Mouse (Mus musculus): ENCODE measurements around the gene Tbc1d4. TPM values are rescaled to one million over a fixed set of nuclear protein-coding genes. Genes with fewer than 3 reads are reported as not detected.

Gene Tbc1d4
- polyA plus RNA-seq, 1 experiment from 2014 or later: 20.5 TPM

DNA sequence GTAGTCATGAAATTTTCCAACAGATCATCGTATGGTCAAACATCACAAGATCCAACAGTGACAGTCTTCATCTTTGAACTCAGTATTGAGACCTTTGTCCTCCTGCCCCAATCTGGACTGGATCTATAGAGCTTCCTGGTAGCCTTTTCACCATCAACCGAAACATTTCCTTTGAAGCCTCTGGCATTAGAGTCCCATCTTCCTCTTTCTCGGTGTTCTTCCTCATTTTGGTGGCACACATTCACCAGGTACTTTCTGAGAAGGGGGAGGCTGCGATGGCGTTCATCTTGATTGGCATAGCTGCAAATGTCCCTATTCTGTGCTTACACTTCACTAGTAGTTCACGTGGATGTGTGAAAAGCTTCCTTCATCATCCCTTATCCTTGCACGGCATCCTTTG is 127.8 kb downstream of the Tbc1d4 start:
- ATAC-seq (ENCODE audit: insufficient number of reproducible peaks, insufficient read depth, low FRiP score, low read depth): no peak
- H3K27me3 ChIP-seq (ENCODE audit: control insufficient read depth, insufficient read depth, low read length): no peaks in the 10 kb centered on the region
- no peak overlapping the region for H3K4me3 ChIP-seq (ENCODE audit: control insufficient read depth in 1 of 2, insufficient read depth in 1 of 2, low read depth in 1 of 2, low read length in 2 of 2)
- H3K9ac ChIP-seq (ENCODE audit: low read length): no peak overlapping the region
- no peak overlapping the region for H3K27ac ChIP-seq (replicated peaks in 1 of 2; ENCODE audit: control insufficient read depth in 1 of 2, insufficient read depth in 1 of 2, low read depth in 2 of 2, low read length in 2 of 2)
- no peak overlapping the region for H3K4me2 ChIP-seq (ENCODE audit: low read length)
- peaks cover 9 to 23% of the 10 kb centered on the region in 2 experiments for H3K4me1 ChIP-seq (ENCODE audit: control insufficient read depth in 2 of 2, insufficient read depth in 2 of 2, low read length in 2 of 2)
- 86% methylated on average over 7 of the region's 7 CpGs for WGBS
- no peaks in the 10 kb centered on the region for H3K9me3 ChIP-seq (ENCODE audit: control insufficient read depth, low read length)
- peaks cover 35% of the 10 kb centered on the region for H3K36me3 ChIP-seq (ENCODE audit: control insufficient read depth, insufficient read depth, low read length)

DNA sequence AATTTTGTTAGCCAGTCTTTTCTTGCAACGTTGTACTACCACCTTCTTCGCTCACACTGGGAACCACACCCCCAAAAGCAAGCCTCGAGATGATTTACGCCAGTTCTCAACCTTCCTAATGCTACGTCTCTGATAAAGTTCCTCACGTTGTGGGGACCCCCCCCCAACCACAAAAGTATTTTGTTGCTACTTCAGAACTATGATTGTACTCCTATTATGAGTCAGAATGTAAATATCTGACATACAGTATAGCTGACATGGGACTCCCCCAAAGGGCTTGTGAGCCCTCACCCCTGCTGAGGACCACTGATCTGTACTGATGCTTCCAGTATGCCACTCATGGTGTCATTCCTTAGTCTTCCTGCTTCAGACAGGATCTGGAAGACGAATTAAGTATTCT is 128.4 kb downstream of the Tbc1d4 start:
- Histone ChIP-seq H3K4me1 (ENCODE audit: control insufficient read depth in 2 of 2, insufficient read depth in 2 of 2, low read length in 2 of 2) (peaks cover 9 to 23% of the 10 kb centered on the region in 2 experiments), H3K27ac (replicated peaks in 1 of 2; ENCODE audit: control insufficient read depth in 1 of 2, insufficient read depth in 1 of 2, low read depth in 2 of 2, low read length in 2 of 2) (no peak overlapping the region), H3K27me3 (ENCODE audit: control insufficient read depth, insufficient read depth, low read length) (no peaks in the 10 kb centered on the region), H3K4me2 (ENCODE audit: low read length) (no peak overlapping the region), H3K9me3 (ENCODE audit: control insufficient read depth, low read length) (no peaks in the 10 kb centered on the region), H3K36me3 (ENCODE audit: control insufficient read depth, insufficient read depth, low read length) (peaks cover 36% of the 10 kb centered on the region), H3K9ac (ENCODE audit: low read length) (no peak overlapping the region), H3K4me3 (ENCODE audit: control insufficient read depth in 1 of 2, insufficient read depth in 1 of 2, low read depth in 1 of 2, low read length in 2 of 2) (no peak overlapping the region)
- ATAC-seq (ENCODE audit: insufficient number of reproducible peaks, insufficient read depth, low FRiP score, low read depth): no peak
- WGBS: 89% methylated on average over 7 of the region's 7 CpGs

GRCm38 (mm10) chr14:101477827-101478220 is 131.2 kb downstream of the Tbc1d4 start:
- WGBS: 75% methylated on average over 5 of the region's 5 CpGs
- peaks cover 52% of the 10 kb centered on the region for H3K36me3 ChIP-seq (ENCODE audit: control insufficient read depth, insufficient read depth, low read length)

DNA sequence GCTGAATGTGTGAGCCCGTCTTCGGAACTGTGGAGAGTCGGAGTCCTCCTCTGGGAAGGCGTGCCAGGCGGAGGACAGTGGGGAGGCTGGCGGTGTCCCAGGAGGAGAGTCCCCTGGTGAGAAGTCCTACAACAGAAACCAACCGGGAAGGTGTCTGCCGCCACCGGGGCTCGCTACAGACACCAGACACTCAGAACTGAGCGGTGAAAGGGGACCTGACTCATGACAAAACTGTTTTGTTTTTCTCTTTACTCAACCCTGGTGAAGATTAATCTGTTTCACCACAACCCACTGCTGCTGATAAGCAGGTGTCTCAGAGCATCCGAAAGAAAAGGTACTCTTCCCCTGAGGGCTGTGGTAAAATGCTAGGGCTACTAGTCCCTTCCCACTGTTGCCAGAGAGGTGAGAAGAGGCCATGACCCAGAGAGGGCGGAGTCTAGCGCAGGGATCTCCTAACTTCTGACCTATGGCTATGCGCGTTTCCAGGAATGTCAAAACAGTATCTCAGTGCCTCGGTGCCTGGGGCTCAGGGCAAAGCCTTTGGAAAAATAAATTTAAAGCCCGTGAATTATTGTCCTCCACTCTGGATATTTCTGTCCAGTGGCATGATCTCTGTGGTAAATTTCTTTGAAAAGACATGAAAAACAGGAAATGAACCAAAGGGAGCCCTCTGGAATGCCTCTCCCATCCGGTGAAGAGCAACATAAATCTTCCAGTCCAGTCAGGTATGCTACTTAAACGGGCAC is 131.7 kb downstream of the Tbc1d4 start:
- 67% methylated on average over 20 of the region's 20 CpGs for WGBS
- Histone ChIP-seq H3K27me3 (ENCODE audit: control insufficient read depth, insufficient read depth, low read length) (no peaks in the 10 kb centered on the region), H3K36me3 (ENCODE audit: control insufficient read depth, insufficient read depth, low read length) (peaks cover 52% of the 10 kb centered on the region), H3K9me3 (ENCODE audit: control insufficient read depth, low read length) (no peaks in the 10 kb centered on the region), H3K9ac (ENCODE audit: low read length) (no peak overlapping the region), H3K4me2 (ENCODE audit: low read length) (no peak overlapping the region), H3K4me3 (ENCODE audit: control insufficient read depth in 1 of 2, insufficient read depth in 1 of 2, low read depth in 1 of 2, low read length in 2 of 2) (no peak overlapping the region), H3K4me1 (ENCODE audit: control insufficient read depth in 2 of 2, insufficient read depth in 2 of 2, low read length in 2 of 2) (peaks cover 2 to 4% of the 10 kb centered on the region in 2 experiments; a peak in 1 of 4 replicates), H3K27ac (replicated peaks in 1 of 2; ENCODE audit: control insufficient read depth in 1 of 2, insufficient read depth in 1 of 2, low read depth in 2 of 2, low read length in 2 of 2) (no peak overlapping the region)
- no peak for ATAC-seq (ENCODE audit: insufficient number of reproducible peaks, insufficient read depth, low FRiP score, low read depth)

More at GRCm38 (mm10) chr14:101477827-101478220, 131.2 kb downstream of the Tbc1d4 start:
- H3K27ac ChIP-seq (replicated peaks in 1 of 2; ENCODE audit: control insufficient read depth in 1 of 2, insufficient read depth in 1 of 2, low read depth in 2 of 2, low read length in 2 of 2): no peak overlapping the region
- no peak overlapping the region for H3K4me2 ChIP-seq (ENCODE audit: low read length)
- H3K4me1 ChIP-seq (ENCODE audit: control insufficient read depth in 2 of 2, insufficient read depth in 2 of 2, low read length in 2 of 2): peaks cover 4 to 9% of the 10 kb centered on the region in 2 experiments; a peak in 3 of 4 replicates
- H3K4me3 ChIP-seq (ENCODE audit: control insufficient read depth in 1 of 2, insufficient read depth in 1 of 2, low read depth in 1 of 2, low read length in 2 of 2): no peak overlapping the region
- H3K9me3 ChIP-seq (ENCODE audit: control insufficient read depth, low read length): no peaks in the 10 kb centered on the region
- no peak for ATAC-seq (ENCODE audit: insufficient number of reproducible peaks, insufficient read depth, low FRiP score, low read depth)
- no peak overlapping the region for H3K9ac ChIP-seq (ENCODE audit: low read length)
- no peaks in the 10 kb centered on the region for H3K27me3 ChIP-seq (ENCODE audit: control insufficient read depth, insufficient read depth, low read length)

DNA sequence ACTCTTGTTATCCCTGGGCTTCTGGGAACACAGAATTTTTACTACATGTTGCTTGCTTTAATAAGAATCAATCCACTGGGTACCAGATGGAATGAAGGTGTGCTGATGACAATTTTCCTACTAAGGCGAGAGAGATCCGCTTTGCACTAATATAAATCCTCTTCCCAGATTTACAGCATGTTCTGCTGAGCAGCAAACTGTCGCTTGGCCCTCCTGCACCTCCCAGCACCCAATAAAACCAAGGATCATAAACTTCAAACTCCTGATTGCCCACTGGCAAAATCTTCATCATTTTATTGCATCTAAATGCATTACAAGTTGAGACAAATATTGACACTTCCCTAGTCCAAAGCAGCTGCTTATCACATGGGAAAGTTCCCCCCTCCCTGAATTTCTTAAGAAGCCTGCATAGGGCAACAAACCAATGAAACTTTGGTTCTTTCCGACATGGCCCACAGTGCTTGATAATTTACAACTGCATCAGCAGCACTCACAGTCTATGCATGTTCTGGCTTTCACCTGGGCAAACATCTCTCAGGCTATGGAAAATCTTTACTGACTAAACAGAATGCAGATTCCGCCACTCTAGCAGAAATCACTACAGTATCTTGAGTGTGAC is 139.4 kb downstream of the Tbc1d4 start:
- H3K9ac ChIP-seq (ENCODE audit: low read length): no peak overlapping the region
- H3K4me3 ChIP-seq (ENCODE audit: control insufficient read depth in 1 of 2, insufficient read depth in 1 of 2, low read depth in 1 of 2, low read length in 2 of 2): no peak overlapping the region
- no peak overlapping the region for H3K4me2 ChIP-seq (ENCODE audit: low read length)
- WGBS: 87% methylated on average over 5 of the region's 5 CpGs
- H3K9me3 ChIP-seq (ENCODE audit: control insufficient read depth, low read length): no peaks in the 10 kb centered on the region
- no peak for ATAC-seq (ENCODE audit: insufficient number of reproducible peaks, insufficient read depth, low FRiP score, low read depth)
- peaks cover 34% of the 10 kb centered on the region for H3K36me3 ChIP-seq (ENCODE audit: control insufficient read depth, insufficient read depth, low read length)
- no peaks in the 10 kb centered on the region for H3K27me3 ChIP-seq (ENCODE audit: control insufficient read depth, insufficient read depth, low read length)
- H3K4me1 ChIP-seq (ENCODE audit: control insufficient read depth in 2 of 2, insufficient read depth in 2 of 2, low read length in 2 of 2): no peaks in the 10 kb centered on the region
- no peak overlapping the region for H3K27ac ChIP-seq (replicated peaks in 1 of 2; ENCODE audit: control insufficient read depth in 1 of 2, insufficient read depth in 1 of 2, low read depth in 2 of 2, low read length in 2 of 2)

- WGBS: 84% methylated on average over 4 of the region's 4 CpGs
- Histone ChIP-seq H3K27me3 (ENCODE audit: control insufficient read depth, insufficient read depth, low read length) (no peaks in the 10 kb centered on the region), H3K4me1 (ENCODE audit: control insufficient read depth in 2 of 2, insufficient read depth in 2 of 2, low read length in 2 of 2) (no peaks in the 10 kb centered on the region), H3K27ac (replicated peaks in 1 of 2; ENCODE audit: control insufficient read depth in 1 of 2, insufficient read depth in 1 of 2, low read depth in 2 of 2, low read length in 2 of 2) (no peak overlapping the region), H3K4me2 (ENCODE audit: low read length) (no peak overlapping the region), H3K36me3 (ENCODE audit: control insufficient read depth, insufficient read depth, low read length) (peaks cover 29% of the 10 kb centered on the region), H3K9me3 (ENCODE audit: control insufficient read depth, low read length) (no peaks in the 10 kb centered on the region), H3K4me3 (ENCODE audit: control insufficient read depth in 1 of 2, insufficient read depth in 1 of 2, low read depth in 1 of 2, low read length in 2 of 2) (no peak overlapping the region), H3K9ac (ENCODE audit: low read length) (no peak overlapping the region)
- ATAC-seq (ENCODE audit: insufficient number of reproducible peaks, insufficient read depth, low FRiP score, low read depth): no peak
These were observed 140.8 kb downstream of the Tbc1d4 start for GRCm38 (mm10) chr14:101468143-101468542.

DNA sequence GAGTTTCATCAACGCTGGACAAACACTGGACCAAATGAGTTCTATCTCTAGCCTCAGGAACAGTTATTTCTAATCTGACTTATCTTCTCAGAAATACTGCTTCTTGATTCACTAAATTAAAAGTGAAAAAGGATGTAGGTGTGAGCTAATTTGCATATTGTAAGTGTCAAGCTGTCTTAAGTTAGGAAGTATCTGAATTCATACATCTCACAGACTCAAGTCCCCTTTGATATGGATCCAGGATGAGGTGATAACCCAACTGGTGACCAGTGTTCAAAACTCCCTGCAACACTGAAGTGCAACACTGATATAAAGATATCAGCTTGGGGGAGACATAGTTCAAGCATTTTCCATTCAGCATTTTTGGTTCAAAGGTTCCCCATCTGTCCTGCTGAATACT is 141.5 kb downstream of the Tbc1d4 start:
- Histone ChIP-seq H3K9me3 (ENCODE audit: control insufficient read depth, low read length) (no peaks in the 10 kb centered on the region), H3K27ac (replicated peaks in 1 of 2; ENCODE audit: control insufficient read depth in 1 of 2, insufficient read depth in 1 of 2, low read depth in 2 of 2, low read length in 2 of 2) (no peak overlapping the region), H3K4me1 (ENCODE audit: control insufficient read depth in 2 of 2, insufficient read depth in 2 of 2, low read length in 2 of 2) (no peaks in the 10 kb centered on the region), H3K36me3 (ENCODE audit: control insufficient read depth, insufficient read depth, low read length) (peaks cover 35% of the 10 kb centered on the region), H3K27me3 (ENCODE audit: control insufficient read depth, insufficient read depth, low read length) (no peaks in the 10 kb centered on the region), H3K4me2 (ENCODE audit: low read length) (no peak overlapping the region), H3K4me3 (ENCODE audit: control insufficient read depth in 1 of 2, insufficient read depth in 1 of 2, low read depth in 1 of 2, low read length in 2 of 2) (no peak overlapping the region), H3K9ac (ENCODE audit: low read length) (no peak overlapping the region)
- ATAC-seq (ENCODE audit: insufficient number of reproducible peaks, insufficient read depth, low FRiP score, low read depth): no peak
- 85% methylated on average over 1 of the region's 1 CpGs for WGBS

Measured in heart, embryonic 14.5 days (tissue).